Mouse (Mus musculus) heart, embryonic 15.5 days (tissue): ENCODE measurements around the gene Olfr406. TPM values are rescaled to one million over a fixed set of nuclear protein-coding genes. Genes with fewer than 3 reads are reported as not detected.

Experiments used
- ATAC-seq: fragments of 200-750 bp; cut with Nextera tagmentation; replicated peaks from 2 replicates; pipeline ENCODE4 v1.8.0; 2017; ENCODE audit warnings: low read depth, moderate TSS enrichment; ENCODE audit not compliant: insufficient number of reproducible peaks, insufficient read depth, low FRiP score
- H3K27ac ChIP-seq: fragments of 300-500 bp; sonication (generic); 2 replicates; pipeline ENCODE4 v1.5.1; 2015; ENCODE audit warnings: mild to moderate bottlenecking, inconsistent platforms
- H3K27me3 ChIP-seq: fragments of 300-500 bp; sonication (generic); 2 replicates; pipeline ENCODE4 v1.6.1; 2015; ENCODE audit warnings: inconsistent platforms
- H3K36me3 ChIP-seq: fragments of 300-500 bp; sonication (generic); 2 replicates; pipeline ENCODE4 v1.6.1; 2015; ENCODE audit warnings: mild to moderate bottlenecking, inconsistent platforms
- H3K4me1 ChIP-seq: fragments of 300-500 bp; sonication (generic); replicated peaks from 2 replicates; pipeline ENCODE4 v1.6.1; 2015; ENCODE audit warnings: inconsistent platforms
- H3K4me2 ChIP-seq: fragments of 300-500 bp; sonication (generic); 2 replicates; pipeline ENCODE4 v1.6.1; 2015; ENCODE audit warnings: inconsistent platforms, mild to moderate bottlenecking, moderate library complexity
- H3K4me3 ChIP-seq: fragments of 300-500 bp; sonication (generic); 2 replicates; pipeline ENCODE4 v1.5.1; 2015; ENCODE audit warnings: mild to moderate bottlenecking, inconsistent platforms
- H3K9ac ChIP-seq: fragments of 300-500 bp; sonication (generic); 2 replicates; pipeline ENCODE4 v1.6.1; 2015; ENCODE audit warnings: mild to moderate bottlenecking, inconsistent platforms
- H3K9me3 ChIP-seq: fragments of 300-500 bp; sonication (generic); replicated peaks from 2 replicates; pipeline ENCODE4 v1.6.1; 2016; ENCODE audit warnings: inconsistent platforms
- WGBS: fragments of 180-500 bp; shearing (Covaris S2); methylation state at CpG from one replicate; pipeline ENCODE4 v1.1.7; 2015; ENCODE audit warnings: mixed read lengths; 5-methylcytosine and 5-hydroxymethylcytosine counted together
- polyA plus RNA-seq: library from polyadenylated mRNA; unstranded; fragments of >200 nt; fragmentation: Nextera tagmentation; extraction: Ambion mirVana; gene quantifications from 2 replicates; pipeline ENCODE4 v1.2.1, GENCODE M21; 2015

Gene Olfr406
- not detected in 2 replicates for polyA plus RNA-seq

DNA sequence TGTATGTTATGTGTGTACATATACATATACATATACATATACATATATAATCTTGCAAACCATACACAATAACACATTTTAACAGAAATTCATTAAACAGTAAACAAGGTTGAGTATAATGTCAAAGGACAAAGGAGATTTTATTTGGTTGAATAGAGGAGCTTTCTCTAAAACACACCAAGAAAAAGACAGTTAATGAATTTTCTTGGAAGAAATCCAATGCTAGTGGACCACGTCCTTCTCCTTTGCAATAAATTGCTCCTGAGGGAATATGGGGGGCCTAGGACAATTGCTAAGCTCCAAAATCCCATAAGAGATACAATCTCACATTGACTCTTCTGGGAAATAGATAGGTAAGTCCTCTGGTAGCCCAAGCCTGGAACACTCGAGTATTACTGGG lies at the start of gene Olfr406:
Gene Olfr406, plus strand, starts transcription at position 301 of the 400 bp plus-strand sequence.
- Histone ChIP-seq H3K27ac (no peak within 1 kb of the TSS), H3K27me3 (no peaks in the 10 kb centered on the region), H3K4me2 (no peak within 1 kb of the TSS), H3K4me3 (no peak within 1 kb of the TSS), H3K9me3 (no peaks in the 10 kb centered on the region), H3K4me1 (no peaks in the 10 kb centered on the region), H3K36me3 (no peaks in the 10 kb centered on the region), H3K9ac (no peak within 1 kb of the TSS)
- ATAC-seq: no peak
- WGBS: 38% methylated on average over 2 of the region's 2 CpGs

DNA sequence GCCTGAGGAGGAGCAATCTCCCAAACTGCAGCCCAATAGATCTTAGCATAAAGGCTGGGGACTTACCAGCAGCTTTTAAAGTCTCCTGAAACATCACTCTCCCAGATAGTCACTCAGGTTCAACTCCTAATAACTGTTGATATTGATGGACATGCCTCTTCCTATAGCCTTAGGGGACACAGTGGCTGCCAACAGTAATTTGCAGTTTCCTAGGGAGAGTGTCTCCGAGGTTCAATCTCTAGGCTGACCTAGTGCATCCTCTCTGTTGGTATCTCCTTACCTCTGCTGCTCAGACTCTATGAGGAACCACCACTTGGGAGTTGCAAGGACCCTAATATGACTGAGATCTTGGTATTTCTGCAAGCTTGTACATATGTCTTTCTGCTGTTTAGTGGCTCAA lies 48.3 kb upstream of the Olfr406 start, which contains the start of gene Olfr43:
Gene Olfr43, minus strand, starts transcription at position 101 of the 400 bp plus-strand sequence.
- H3K27me3 ChIP-seq: no peaks in the 10 kb centered on the region
- no peak within 1 kb of the TSS for H3K4me2 ChIP-seq
- no peaks in the 10 kb centered on the region; the same call in 1 of the 2 replicates for H3K9me3 ChIP-seq
- H3K9ac ChIP-seq: no peak within 1 kb of the TSS
- no peak within 1 kb of the TSS for H3K27ac ChIP-seq
- ATAC-seq: no peak
- WGBS: 37% methylated on average over 1 of the region's 1 CpGs
- H3K36me3 ChIP-seq: no peaks in the 10 kb centered on the region
- H3K4me3 ChIP-seq: no peak within 1 kb of the TSS
- H3K4me1 ChIP-seq: no peaks in the 10 kb centered on the region

DNA sequence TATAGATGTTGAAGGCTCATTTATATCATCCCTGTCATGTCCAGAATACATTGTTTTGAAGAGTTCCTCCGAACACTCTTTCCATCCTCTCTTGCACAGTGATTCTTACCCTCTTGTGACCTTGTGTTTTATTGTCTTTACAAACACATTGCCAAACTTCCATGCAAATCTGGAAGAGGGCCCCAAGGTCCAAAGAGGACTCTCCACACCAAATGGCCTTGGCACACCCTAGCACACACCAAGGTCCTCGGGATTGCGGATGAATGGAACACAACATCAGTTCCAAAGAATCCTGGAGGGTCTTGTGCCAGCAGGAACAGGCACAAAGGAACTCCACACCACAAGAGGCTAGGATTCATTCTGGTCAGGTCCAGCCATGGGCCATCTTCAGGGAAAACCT lies 18.4 kb upstream of the Olfr406 start:
- no peaks in the 10 kb centered on the region for H3K27me3 ChIP-seq
- no peak overlapping the region for H3K27ac ChIP-seq
- no peaks in the 10 kb centered on the region for H3K36me3 ChIP-seq
- H3K4me2 ChIP-seq: no peak overlapping the region
- WGBS: 79% methylated on average over 3 of the region's 3 CpGs
- no peaks in the 10 kb centered on the region for H3K9me3 ChIP-seq
- no peak overlapping the region for H3K4me3 ChIP-seq
- no peak for ATAC-seq
- H3K9ac ChIP-seq: no peak overlapping the region
- H3K4me1 ChIP-seq: no peaks in the 10 kb centered on the region

DNA sequence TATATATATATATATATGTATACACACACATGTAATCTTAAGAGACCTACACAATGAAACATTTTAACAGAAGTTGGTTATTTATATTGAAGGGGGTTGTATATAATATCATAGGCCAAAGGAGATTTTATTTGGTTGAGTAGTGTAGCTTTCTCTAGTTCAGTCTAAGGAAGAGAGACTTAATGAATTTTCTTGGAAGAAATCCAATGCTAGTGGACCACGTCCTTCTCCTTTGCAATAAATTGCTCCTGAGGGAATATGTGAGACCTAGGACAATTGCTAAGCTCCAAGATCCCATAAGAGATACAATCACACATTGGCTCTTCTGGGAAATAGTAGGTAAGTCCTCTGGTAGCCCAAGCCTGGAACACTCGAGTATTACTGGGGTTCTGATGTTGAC lies 23.8 kb downstream of the Olfr406 start, which contains the start of gene Olfr59:
Gene Olfr59, plus strand, starts transcription at position 301 of the 400 bp plus-strand sequence.
- H3K9ac ChIP-seq: no peak within 1 kb of the TSS
- no peaks in the 10 kb centered on the region for H3K9me3 ChIP-seq
- no peak within 1 kb of the TSS for H3K27ac ChIP-seq
- H3K27me3 ChIP-seq: no peaks in the 10 kb centered on the region
- H3K4me3 ChIP-seq: no peak within 1 kb of the TSS
- WGBS: 51% methylated on average over 2 of the region's 2 CpGs
- ATAC-seq: no peak
- H3K4me1 ChIP-seq: no peaks in the 10 kb centered on the region
- no peak within 1 kb of the TSS for H3K4me2 ChIP-seq
- H3K36me3 ChIP-seq: no peaks in the 10 kb centered on the region

DNA sequence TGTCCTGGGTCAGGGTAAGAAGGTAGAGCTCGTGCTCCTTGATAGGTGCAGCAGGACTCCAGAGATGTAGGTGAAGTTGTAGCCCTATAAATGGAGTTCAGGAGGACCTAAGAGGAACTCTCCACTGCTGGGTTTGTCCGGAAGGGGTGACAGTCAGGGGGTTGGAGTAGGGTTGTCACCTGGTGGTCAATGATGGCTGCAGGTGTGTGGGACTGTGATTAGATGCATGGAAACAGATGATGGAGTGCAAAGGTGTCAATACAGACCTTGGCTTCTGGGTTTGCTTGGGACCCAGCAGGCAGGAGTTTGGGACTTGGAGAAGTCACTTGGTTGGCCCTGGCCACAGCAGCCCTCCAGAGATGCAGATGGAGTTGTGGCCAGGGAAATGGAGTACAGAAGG lies 27.6 kb downstream of the Olfr406 start:
- H3K4me3 ChIP-seq: no peak overlapping the region
- no peaks in the 10 kb centered on the region for H3K36me3 ChIP-seq
- H3K27me3 ChIP-seq: no peaks in the 10 kb centered on the region
- H3K9me3 ChIP-seq: no peaks in the 10 kb centered on the region
- ATAC-seq: no peak
- no peak overlapping the region for H3K4me2 ChIP-seq
- WGBS: 62% methylated on average over 2 of the region's 2 CpGs
- no peak overlapping the region for H3K27ac ChIP-seq
- no peaks in the 10 kb centered on the region for H3K4me1 ChIP-seq
- H3K9ac ChIP-seq: no peak overlapping the region

Other genes starting within 250 kb of the Olfr406 start
- gene Olfr139, start 203.3 kb upstream of the Olfr406 start, polyA plus RNA-seq: not detected in 2 replicates
- not detected in 2 replicates for gene Olfr399, start 203.2 kb upstream of the Olfr406 start, polyA plus RNA-seq
- gene Zfp616, start 189.9 kb upstream of the Olfr406 start, polyA plus RNA-seq: not detected in 2 replicates
- gene Olfr401, start 146.1 kb upstream of the Olfr406 start, polyA plus RNA-seq: not detected in 2 replicates
- gene Olfr402, start 106.3 kb upstream of the Olfr406 start, polyA plus RNA-seq: not detected in 2 replicates
- gene Olfr403, start 73.6 kb upstream of the Olfr406 start, polyA plus RNA-seq: not detected in 2 replicates
- not detected in 2 replicates for gene Olfr43, start 48.4 kb upstream of the Olfr406 start, polyA plus RNA-seq
- not detected in 2 replicates for gene Olfr59, start 23.9 kb downstream of the Olfr406 start, polyA plus RNA-seq
- not detected in 2 replicates for gene Olfr410, start 78.2 kb downstream of the Olfr406 start, polyA plus RNA-seq
- gene Olfr411, start 92.8 kb downstream of the Olfr406 start, polyA plus RNA-seq: not detected in 2 replicates
- not detected in 2 replicates for gene Olfr412, start 102.3 kb downstream of the Olfr406 start, polyA plus RNA-seq